9 mouse cellular contexts compared by ENCODE assay signal in the genomic region with DNA sequence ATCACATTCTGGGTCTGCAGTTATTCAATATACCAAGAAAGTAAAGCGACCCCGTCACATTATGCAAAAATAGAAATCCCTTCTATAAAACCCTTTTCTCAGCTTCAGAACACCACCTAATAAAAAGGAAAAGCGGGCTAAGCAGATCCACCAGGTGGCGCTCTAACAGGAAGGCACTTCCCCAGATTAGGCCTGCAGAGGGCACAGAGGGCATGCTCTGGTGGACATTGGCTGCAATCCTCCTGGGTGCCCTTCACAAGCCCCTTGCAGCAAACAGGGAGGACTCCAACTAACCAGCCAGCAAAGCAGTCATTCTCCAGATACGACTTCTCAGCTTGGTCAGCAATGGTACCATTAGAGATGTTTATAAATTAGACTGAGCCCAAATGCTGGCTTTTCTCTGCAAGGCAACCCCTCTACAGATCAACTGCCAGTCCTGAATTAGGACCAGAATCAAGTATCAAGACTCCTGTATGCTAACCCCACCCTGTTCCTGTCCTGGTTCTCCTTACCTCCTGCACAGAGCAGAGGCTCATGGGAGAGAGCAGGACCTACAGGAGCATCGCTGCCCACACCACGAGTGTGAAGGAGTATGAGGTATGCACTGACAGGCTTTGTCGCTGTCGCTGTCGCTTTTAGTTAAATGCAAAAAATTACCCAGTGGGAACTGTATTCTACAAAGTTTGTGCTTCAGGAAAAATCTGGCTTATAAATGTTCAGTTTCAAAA. TPM values are rescaled to one million over a fixed set of nuclear protein-coding genes. Genes with fewer than 3 reads are reported as not detected.
DNase-seq lines count a peak whose midpoint lies in the region; ATAC-seq and TF ChIP-seq lines count a peak whose summit lies in the region.
"Had no signal": no experiment of that assay in that cellular context is flagged by ENCODE, and none has a peak within 500 bp of the region (broad histone marks: within the 10 kb centered on the region; RNA-seq: fewer than 3 reads in every experiment).

No protein-coding gene starts in this region.

- H3K4me3 ChIP-seq in kidney, postnatal 0 days (replicated peaks; ENCODE audit: low read depth, low read length), result no peak overlapping the region
- H3K4me3 ChIP-seq in liver, postnatal 0 days (ENCODE audit: low read depth, low read length), result no peak overlapping the region
- H3K4me3 ChIP-seq: limb, embryonic 15.5 days had no signal

- peak; percentile 80 for ATAC-seq in CD4-positive, CD25-positive, alpha-beta regulatory T cell, adult 4 months
- ATAC-seq in kidney, postnatal 0 days (replicated peaks; ENCODE audit: low FRiP score, low read depth), result peak; percentile 68; the same call in 1 of the 2 replicates
- peak; percentile 47; the same call in 1 of the 2 replicates for ATAC-seq in liver, postnatal 0 days

- H3K36me3 ChIP-seq in kidney, postnatal 0 days (ENCODE audit: insufficient read depth, low read length), result peaks cover 17% of the 10 kb centered on the region
- peaks cover 8% of the 10 kb centered on the region; the same call in 1 of the 2 replicates for H3K36me3 ChIP-seq in liver, postnatal 0 days (replicated peaks; ENCODE audit: insufficient read depth, low read length)

- no peak overlapping the region for H3K27ac ChIP-seq in kidney, postnatal 0 days
- no peak overlapping the region for H3K27ac ChIP-seq in liver, postnatal 0 days (ENCODE audit: low read depth)
- H3K27ac ChIP-seq: limb, embryonic 15.5 days had no signal

- 61% methylated on average over 10 of the region's 10 CpGs for WGBS in kidney, postnatal 0 days
- 52% methylated on average over 10 of the region's 10 CpGs for WGBS in liver, postnatal 0 days (ENCODE audit: insufficient replicate concordance)

- no peaks in the 10 kb centered on the region for H3K27me3 ChIP-seq in kidney, postnatal 0 days (ENCODE audit: insufficient read depth, low read length)
- no peaks in the 10 kb centered on the region for H3K27me3 ChIP-seq in liver, postnatal 0 days (ENCODE audit: insufficient read depth, low read length)
- H3K27me3 ChIP-seq: limb, embryonic 15.5 days had no signal

- TF ChIP-seq EP300 in liver, postnatal 0 days (IDR thresholded peaks at IDR 0.05; ENCODE audit: low read depth), result no peak

- H3K9me3 ChIP-seq in kidney, postnatal 0 days (replicated peaks; ENCODE audit: low read length), result no peaks in the 10 kb centered on the region
- H3K9me3 ChIP-seq in liver, postnatal 0 days (ENCODE audit: low read length), result no peaks in the 10 kb centered on the region
- H3K9me3 ChIP-seq: limb, embryonic 15.5 days had no signal

- TF ChIP-seq CTCF in kidney, postnatal 0 days (IDR thresholded peaks at IDR 0.05; ENCODE audit: low read depth), result peak; percentile 92
- peak; percentile 96 for TF ChIP-seq CTCF in liver, postnatal 0 days (IDR thresholded peaks at IDR 0.05; ENCODE audit: low read depth)

- DNase-seq in adrenal gland, adult 2 months, result peak; percentile 78
- peak; percentile 85 for DNase-seq in embryo, embryonic 11 days
- peak; percentile 65 for DNase-seq in heart, adult 8-10 months (ENCODE audit: low spot score)
- DNase-seq in kidney, postnatal 0 days (ENCODE audit: low spot score), result peak; percentile 87
- DNase-seq in liver, postnatal 0 days, result peak; percentile 84
- peak; percentile 84 for DNase-seq in retina, postnatal 1 day
- peak; percentile 46 to 61 for DNase-seq in urinary bladder, adult 18-20 months (ENCODE audit: low spot score in 2 of 2)

- no peaks in the 10 kb centered on the region for H3K4me1 ChIP-seq in kidney, postnatal 0 days (replicated peaks; ENCODE audit: insufficient read depth, low read length)
- H3K4me1 ChIP-seq in liver, postnatal 0 days (ENCODE audit: insufficient read depth), result no peaks in the 10 kb centered on the region
- H3K4me1 ChIP-seq: limb, embryonic 15.5 days had no signal

- no peak overlapping the region for H3K9ac ChIP-seq in kidney, postnatal 0 days (ENCODE audit: low read depth, low read length)
- no peak overlapping the region for H3K9ac ChIP-seq in liver, postnatal 0 days (replicated peaks)
- H3K9ac ChIP-seq: limb, embryonic 15.5 days had no signal

- no peak overlapping the region for H3K4me2 ChIP-seq in kidney, postnatal 0 days (ENCODE audit: low read length)
- no peak overlapping the region for H3K4me2 ChIP-seq in liver, postnatal 0 days (ENCODE audit: low read depth, low read length)
- H3K4me2 ChIP-seq: limb, embryonic 15.5 days had no signal

RNA-seq across cellular contexts. Expression of gene Esd, which starts 32.3 kb away (rescaled TPM):
- polyA plus RNA-seq in CD4-positive, CD25-positive, alpha-beta regulatory T cell, adult 4 months (2017; shearing (Covaris generic)), result 100 to 1,000 TPM; 203 to 204 TPM
- 100 to 1,000 TPM; 355 to 390 TPM for total RNA-seq in adrenal gland, adult 2 months (2021)
- polyA plus RNA-seq in adrenal gland, adult 2 months (2012; rRNA removed), result 19.1 and 26.6 TPM in 2 replicates
- total RNA-seq in heart, adult 8-10 months (2022), result 100 to 1,000 TPM; 123 to 136 (median 128) TPM
- polyA plus RNA-seq in kidney, postnatal 0 days (2015; fragmentation: Nextera tagmentation; extraction: Ambion mirVana), result 591 and 629 TPM in 2 replicates
- 270 and 275 TPM in 2 replicates for polyA plus RNA-seq in liver, postnatal 0 days (2015; fragmentation: Nextera tagmentation; extraction: Ambion mirVana)
